Mouse (Mus musculus): ENCODE results near the gene Syf2. TPM values are rescaled to one million over a fixed set of nuclear protein-coding genes. Genes with fewer than 3 reads are reported as not detected.

Syf2 gene
- polyA plus RNA-seq (2012; ENCODE audit: low replicate concordance): 23.8 and 56.6 TPM in 2 replicates

GRCm38 (mm10) chr4:134930684-134931481, at the start of gene Syf2:
TSS of gene Syf2 (plus strand) at chr4:134930898.

GRCm38 (mm10) chr4:134914864-134915209, 15.9 kb upstream of the Syf2 start, which contains the start of gene Tmem50a:
TSS of gene Tmem50a (minus strand) at chr4:134915024.

GRCm38 (mm10) chr4:134923258-134924018, 7.3 kb upstream of the Syf2 start, which contains the start of gene Rsrp1:
TSS of gene Rsrp1 (plus strand) at chr4:134923592.

Other genes with a start within 250 kb of the Syf2 start
- 8.8 and 17.7 TPM in 2 replicates for gene Man1c1, start 226.6 kb upstream of the Syf2 start, polyA plus RNA-seq (2012; ENCODE audit: low replicate concordance)
- 43.7 and 75.4 TPM in 2 replicates for gene Ldlrap1, start 162.9 kb upstream of the Syf2 start, polyA plus RNA-seq (2012; ENCODE audit: low replicate concordance)
- gene Maco1, start 77.6 kb upstream of the Syf2 start, polyA plus RNA-seq (2012; ENCODE audit: low replicate concordance): 16.6 and 30.3 TPM in 2 replicates
- 72.4 and 123 TPM in 2 replicates for gene Rhd, start 66.4 kb upstream of the Syf2 start, polyA plus RNA-seq (2012; ENCODE audit: low replicate concordance)
- gene Tmem50a, start 15.9 kb upstream of the Syf2 start, polyA plus RNA-seq (2012; ENCODE audit: low replicate concordance): 6.5 and 26.8 TPM in 2 replicates
- 495 and 715 TPM in 2 replicates for gene Rsrp1, start 7.3 kb upstream of the Syf2 start, polyA plus RNA-seq (2012; ENCODE audit: low replicate concordance)
- gene Runx3, start 189.8 kb downstream of the Syf2 start, polyA plus RNA-seq (2012; ENCODE audit: low replicate concordance): 174 and 208 TPM in 2 replicates

Measured in leukemia stem cell, adult 10-12 weeks (primary cell).